Mouse (Mus musculus): ENCODE data around the gene Man1b1.

- TF ChIP-seq CTCF (IDR thresholded peaks at IDR 0.05; ENCODE audit: borderline replicate concordance, insufficient read depth, low read length), result no peak
- TF ChIP-seq POLR2A (IDR thresholded peaks at IDR 0.05; ENCODE audit: low read depth, low read length), result no peak
These were observed 40.0 kb upstream of the Man1b1 start for GRCm38 (mm10) chr2:25292054-25292544.
